Mouse (Mus musculus) neural tube, embryonic 11.5 days (tissue): ENCODE measurements around the gene Otud3. TPM values are rescaled to one million over a fixed set of nuclear protein-coding genes. Genes with fewer than 3 reads are reported as not detected.
A peak's percentile ranks its signal among the peaks of the same experiment; 100 is the strongest.

Experiments used
- ATAC-seq: fragments of 200-750 bp; cut with Nextera tagmentation; 2 replicates; pipeline ENCODE4 v1.8.0; 2017; ENCODE audit warnings: moderate number of reproducible peaks, mild to moderate bottlenecking, moderate TSS enrichment, moderate library complexity; ENCODE audit not compliant: insufficient read depth, low FRiP score, low TSS enrichment
- DNase-seq: peaks from one replicate; pipeline ENCODE4 v3.0.0-alpha.2; 2015; ENCODE audit warnings: low spot score
- H3K27ac ChIP-seq: fragments of 300-500 bp; sonication (generic); 2 replicates; pipeline ENCODE4 v1.5.1; 2014; ENCODE audit warnings: low read depth, mild to moderate bottlenecking, low read length
- H3K27me3 ChIP-seq: fragments of 300-500 bp; sonication (generic); 2 replicates; pipeline ENCODE4 v1.6.1; 2014; ENCODE audit warnings: mild to moderate bottlenecking, low read length, mixed read lengths; ENCODE audit not compliant: control insufficient read depth, insufficient read depth
- H3K36me3 ChIP-seq: fragments of 300-500 bp; sonication (generic); 2 replicates; pipeline ENCODE4 v1.6.1; 2014; ENCODE audit warnings: mild to moderate bottlenecking, low read length, moderate library complexity, mixed read lengths; ENCODE audit not compliant: control insufficient read depth, insufficient read depth
- H3K4me1 ChIP-seq: fragments of 300-500 bp; sonication (generic); 2 replicates; pipeline ENCODE4 v1.6.1; 2014; ENCODE audit warnings: low read length, mixed read lengths; ENCODE audit not compliant: control insufficient read depth, insufficient read depth
- H3K4me2 ChIP-seq: fragments of 300-500 bp; sonication (generic); 2 replicates; pipeline ENCODE4 v1.6.1; 2014; ENCODE audit warnings: low read depth, mild to moderate bottlenecking, moderate library complexity
- H3K4me3 ChIP-seq: fragments of 300-500 bp; sonication (generic); 2 replicates; pipeline ENCODE4 v1.5.1; 2014; ENCODE audit warnings: low read depth, low read length
- H3K9ac ChIP-seq: fragments of 300-500 bp; sonication (generic); 2 replicates; pipeline ENCODE4 v1.6.1; 2014; ENCODE audit warnings: mild to moderate bottlenecking, low read length
- H3K9me3 ChIP-seq: fragments of 300-500 bp; sonication (generic); 2 replicates; pipeline ENCODE4 v1.6.1; 2016; ENCODE audit warnings: low read length; ENCODE audit not compliant: control insufficient read depth
- WGBS: fragments of 180-500 bp; shearing (Covaris S2); extraction: QIAGEN DNeasy Blood & Tissue Kit; methylation state at CpG from one replicate; pipeline ENCODE4 v1.1.7; 2014; 5-methylcytosine and 5-hydroxymethylcytosine counted together
- polyA plus RNA-seq: library from polyadenylated mRNA; unstranded; fragments of >200 nt; fragmentation: Nextera tagmentation; extraction: Ambion mirVana; gene quantifications from 2 replicates; pipeline ENCODE4 v1.2.1, GENCODE M21; 2014

Gene Otud3
- polyA plus RNA-seq, 1 experiment from 2014 or later, result 2.8 TPM

GRCm38 (mm10) chr4:138865991-138866390, 47.8 kb downstream of the Otud3 start:
- no peak overlapping the region for H3K4me2 ChIP-seq
- H3K4me3 ChIP-seq, result no peak overlapping the region
- 78% methylated on average over 6 of the region's 6 CpGs for WGBS
- no peak overlapping the region for H3K27ac ChIP-seq
- H3K27me3 ChIP-seq, result no peaks in the 10 kb centered on the region
- ATAC-seq (no peak), DNase-seq (no peak)
- H3K36me3 ChIP-seq, result no peaks in the 10 kb centered on the region
- H3K9me3 ChIP-seq, result no peaks in the 10 kb centered on the region
- no peak overlapping the region for H3K9ac ChIP-seq
- no peaks in the 10 kb centered on the region for H3K4me1 ChIP-seq

DNA sequence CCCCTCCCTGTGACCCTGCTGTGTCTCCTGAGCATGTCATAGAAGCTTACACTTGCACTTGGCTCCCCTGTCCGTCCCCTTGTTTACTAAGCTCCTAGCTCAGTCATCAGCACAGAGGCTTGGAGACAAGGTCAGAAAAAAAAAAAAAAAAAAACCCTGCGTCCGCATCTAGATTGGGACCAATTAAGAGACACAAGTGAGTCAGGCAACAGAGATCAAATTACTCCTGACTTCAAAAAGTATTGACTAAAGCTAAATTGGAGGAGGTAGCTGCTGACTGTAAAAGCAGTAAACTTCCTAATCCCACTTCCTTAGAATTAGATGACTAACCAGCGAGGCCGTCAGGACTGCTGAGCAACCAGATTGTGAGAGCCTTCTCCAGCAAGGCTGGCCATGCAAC, 48.7 kb downstream of the Otud3 start:
- Histone ChIP-seq H3K27ac (no peak overlapping the region), H3K27me3 (no peaks in the 10 kb centered on the region), H3K4me3 (no peak overlapping the region), H3K9me3 (no peaks in the 10 kb centered on the region), H3K9ac (no peak overlapping the region), H3K4me1 (no peaks in the 10 kb centered on the region), H3K4me2 (no peak overlapping the region), H3K36me3 (no peaks in the 10 kb centered on the region)
- DNase-seq (no peak), ATAC-seq (no peak)
- 28% methylated on average over 5 of the region's 5 CpGs for WGBS

DNA sequence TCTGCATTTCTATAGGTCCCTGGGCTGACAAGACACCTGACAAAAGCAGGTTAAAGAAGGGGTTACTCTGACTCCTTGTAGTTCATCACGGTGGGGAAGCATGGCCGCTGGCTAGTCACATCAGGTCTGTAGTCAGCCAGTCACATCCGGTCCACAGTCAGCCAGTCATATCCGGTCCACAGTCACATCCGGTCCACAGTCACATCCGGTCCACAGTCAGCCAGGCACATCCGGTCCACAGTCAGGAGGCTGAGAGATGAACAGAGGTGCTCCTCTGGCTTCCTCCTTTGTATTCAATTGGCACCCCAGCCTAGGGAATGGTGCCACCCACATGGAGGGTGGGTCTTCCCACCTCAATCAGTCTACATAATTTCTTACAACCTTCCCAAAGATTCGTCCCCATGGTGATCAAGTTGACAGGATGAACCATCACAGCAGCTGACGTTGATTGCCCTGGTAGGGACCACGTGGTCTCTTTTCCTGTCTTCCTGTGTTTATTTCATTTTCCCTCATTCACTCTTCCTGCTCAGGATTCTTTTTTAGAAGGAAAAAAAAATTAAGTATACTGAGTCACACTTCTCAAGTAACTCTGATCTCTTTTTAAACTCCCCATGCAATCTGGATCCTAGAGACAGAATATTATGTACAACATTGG, 50.3 kb downstream of the Otud3 start, which contains the start of gene Pla2g5:
Gene Pla2g5, minus strand, starts transcription at position 139 of the 655 bp plus-strand sequence.
- Histone ChIP-seq H3K4me3 (no peak within 1 kb of the TSS), H3K27ac (no peak within 1 kb of the TSS), H3K9ac (no peak within 1 kb of the TSS), H3K36me3 (no peaks in the 10 kb centered on the region), H3K4me2 (no peak within 1 kb of the TSS), H3K9me3 (no peaks in the 10 kb centered on the region), H3K27me3 (no peaks in the 10 kb centered on the region), H3K4me1 (no peaks in the 10 kb centered on the region)
- 78% methylated on average over 10 of the region's 10 CpGs for WGBS
- DNase-seq, result no peak
- ATAC-seq, result no peak

GRCm38 (mm10) chr4:138859728-138860127, 54.0 kb downstream of the Otud3 start:
- DNase-seq, result peak; percentile 91

DNA sequence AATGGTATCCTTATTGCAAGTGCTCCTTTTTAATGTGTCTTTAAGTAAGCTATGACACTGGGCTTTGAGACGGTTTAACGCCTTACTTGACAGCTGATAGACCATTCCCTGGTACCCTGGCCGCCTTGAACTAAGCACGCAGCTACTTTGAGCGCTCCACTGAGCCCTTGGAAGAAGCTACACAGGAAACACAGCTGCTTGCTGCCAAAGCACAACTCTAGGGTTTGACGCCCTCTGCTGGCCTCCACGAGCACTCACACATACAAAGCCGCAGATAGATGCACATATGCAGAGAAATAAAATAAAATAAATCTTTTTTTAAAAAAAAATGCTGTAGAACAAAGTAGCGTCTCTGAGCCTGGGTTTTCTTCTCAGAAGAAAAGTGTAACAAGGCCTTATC, 54.5 kb downstream of the Otud3 start:
- H3K9ac ChIP-seq, result peak overlapping the region; percentile 43; the same call in 1 of the 2 replicates
- no peaks in the 10 kb centered on the region for H3K27me3 ChIP-seq
- H3K4me3 ChIP-seq, result peak overlapping the region; percentile 19; the same call in 1 of the 2 replicates
- 22% methylated on average over 9 of the region's 9 CpGs for WGBS
- DNase-seq (peak; percentile 70), ATAC-seq (no peak; the same call in 1 of the 2 replicates)
- no peaks in the 10 kb centered on the region for H3K36me3 ChIP-seq
- H3K4me1 ChIP-seq, result no peaks in the 10 kb centered on the region
- H3K4me2 ChIP-seq, result peak overlapping the region; percentile 33
- H3K9me3 ChIP-seq, result no peaks in the 10 kb centered on the region
- no peak overlapping the region for H3K27ac ChIP-seq

More at GRCm38 (mm10) chr4:138859728-138860127, 54.0 kb downstream of the Otud3 start:
- no peaks in the 10 kb centered on the region for H3K36me3 ChIP-seq
- H3K4me2 ChIP-seq, result peak overlapping the region; percentile 33
- no peaks in the 10 kb centered on the region for H3K27me3 ChIP-seq
- H3K4me1 ChIP-seq, result no peaks in the 10 kb centered on the region
- peak; percentile 60; the same call in 1 of the 2 replicates for ATAC-seq
- H3K4me3 ChIP-seq, result peak overlapping the region; percentile 19; the same call in 1 of the 2 replicates
- no peak overlapping the region for H3K27ac ChIP-seq
- H3K9ac ChIP-seq, result peak overlapping the region; percentile 43; the same call in 1 of the 2 replicates
- 5% methylated on average over 13 of the region's 13 CpGs for WGBS
- H3K9me3 ChIP-seq, result no peaks in the 10 kb centered on the region

- Histone ChIP-seq H3K9ac (no peak overlapping the region), H3K4me1 (no peaks in the 10 kb centered on the region), H3K36me3 (no peaks in the 10 kb centered on the region), H3K9me3 (no peaks in the 10 kb centered on the region), H3K4me3 (no peak overlapping the region), H3K27me3 (no peaks in the 10 kb centered on the region), H3K4me2 (no peak overlapping the region), H3K27ac (no peak overlapping the region)
- 86% methylated on average over 15 of the region's 15 CpGs for WGBS
- DNase-seq (no peak), ATAC-seq (no peak)
Measured at GRCm38 (mm10) chr4:138858446-138858845, 55.3 kb downstream of the Otud3 start.

DNA sequence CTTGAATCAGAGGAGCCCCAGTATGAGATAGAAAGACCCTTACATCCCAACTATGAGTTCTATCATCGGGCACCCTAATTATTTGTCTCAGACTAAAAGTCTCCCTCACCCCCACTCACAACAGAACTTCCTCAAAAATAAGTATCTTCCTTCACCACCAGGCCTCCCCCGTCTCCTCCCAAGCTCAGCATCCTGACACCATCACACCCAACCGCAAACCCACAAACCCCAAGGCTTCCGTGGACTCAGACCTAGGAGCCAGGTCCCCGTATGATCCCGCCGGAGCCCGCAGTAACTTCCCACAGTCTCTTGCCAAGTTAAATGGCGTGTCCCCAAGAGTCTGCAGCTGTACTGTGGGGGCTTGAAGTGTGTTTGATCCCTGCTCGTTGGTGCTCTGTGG, 56.2 kb downstream of the Otud3 start:
- ATAC-seq (no peak), DNase-seq (no peak)
- Histone ChIP-seq H3K27me3 (no peaks in the 10 kb centered on the region), H3K9me3 (no peaks in the 10 kb centered on the region), H3K9ac (no peak overlapping the region), H3K36me3 (no peaks in the 10 kb centered on the region), H3K4me1 (no peaks in the 10 kb centered on the region), H3K4me3 (no peak overlapping the region), H3K27ac (no peak overlapping the region), H3K4me2 (no peak overlapping the region)
- 91% methylated on average over 10 of the region's 10 CpGs for WGBS

GRCm38 (mm10) chr4:138856491-138856890, 57.3 kb downstream of the Otud3 start:
- H3K9ac ChIP-seq, result no peak overlapping the region
- H3K27me3 ChIP-seq, result no peaks in the 10 kb centered on the region
- no peak overlapping the region for H3K4me3 ChIP-seq
- ATAC-seq, result no peak
- H3K9me3 ChIP-seq, result no peaks in the 10 kb centered on the region
- 29% methylated on average over 7 of the region's 7 CpGs for WGBS
- H3K4me2 ChIP-seq, result no peak overlapping the region
- DNase-seq, result peak; percentile 79
- no peaks in the 10 kb centered on the region for H3K4me1 ChIP-seq
- H3K27ac ChIP-seq, result no peak overlapping the region
- H3K36me3 ChIP-seq, result no peaks in the 10 kb centered on the region

- Histone ChIP-seq H3K27me3 (no peaks in the 10 kb centered on the region), H3K4me3 (no peak overlapping the region), H3K4me2 (no peak overlapping the region), H3K27ac (no peak overlapping the region), H3K4me1 (no peaks in the 10 kb centered on the region), H3K36me3 (no peaks in the 10 kb centered on the region), H3K9me3 (no peaks in the 10 kb centered on the region), H3K9ac (no peak overlapping the region)
- 95% methylated on average over 9 of the region's 9 CpGs for WGBS
- ATAC-seq (no peak), DNase-seq (no peak)
Measured at GRCm38 (mm10) chr4:138855092-138855632, 58.6 kb downstream of the Otud3 start.
